Mouse (Mus musculus) thymus, postnatal 36 days (tissue): ENCODE measurements around the gene Qpct.

ENCODE experiments used
- DNase-seq, 2 experiments: peaks; one replicate each; pipeline ENCODE4 v3.0.0; 2022; ENCODE audit warnings: mixed read lengths in 2 of 2

The Qpct gene

GRCm38 (mm10) chr17:79076974-79077847 lies 25.5 kb downstream of the Qpct start:
- DNase-seq: no peak

GRCm38 (mm10) chr17:79077848-79078146 lies 26.1 kb downstream of the Qpct start:
- DNase-seq: no peak

DNA sequence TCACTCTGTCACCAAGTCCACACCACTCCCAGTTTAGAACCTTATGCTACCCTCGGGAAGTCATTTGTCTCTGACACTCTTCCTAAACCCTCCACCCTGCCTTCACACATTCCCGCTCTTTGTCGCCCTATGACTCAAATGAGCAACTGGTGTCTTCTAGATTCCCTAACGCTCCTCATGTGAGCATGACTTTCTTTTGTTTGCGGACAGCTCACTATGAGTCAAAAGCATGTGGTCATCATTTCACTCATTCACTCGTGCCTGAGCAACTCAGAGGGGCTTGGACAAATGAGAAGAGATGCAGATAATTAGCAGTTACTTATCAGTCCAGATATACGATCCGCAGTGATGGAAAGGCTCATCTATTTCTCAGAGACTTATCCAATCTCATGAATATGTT lies 26.5 kb downstream of the Qpct start:
- no peak for DNase-seq

GRCm38 (mm10) chr17:79091710-79092109 lies 40.0 kb downstream of the Qpct start:
- no peak for DNase-seq

DNA sequence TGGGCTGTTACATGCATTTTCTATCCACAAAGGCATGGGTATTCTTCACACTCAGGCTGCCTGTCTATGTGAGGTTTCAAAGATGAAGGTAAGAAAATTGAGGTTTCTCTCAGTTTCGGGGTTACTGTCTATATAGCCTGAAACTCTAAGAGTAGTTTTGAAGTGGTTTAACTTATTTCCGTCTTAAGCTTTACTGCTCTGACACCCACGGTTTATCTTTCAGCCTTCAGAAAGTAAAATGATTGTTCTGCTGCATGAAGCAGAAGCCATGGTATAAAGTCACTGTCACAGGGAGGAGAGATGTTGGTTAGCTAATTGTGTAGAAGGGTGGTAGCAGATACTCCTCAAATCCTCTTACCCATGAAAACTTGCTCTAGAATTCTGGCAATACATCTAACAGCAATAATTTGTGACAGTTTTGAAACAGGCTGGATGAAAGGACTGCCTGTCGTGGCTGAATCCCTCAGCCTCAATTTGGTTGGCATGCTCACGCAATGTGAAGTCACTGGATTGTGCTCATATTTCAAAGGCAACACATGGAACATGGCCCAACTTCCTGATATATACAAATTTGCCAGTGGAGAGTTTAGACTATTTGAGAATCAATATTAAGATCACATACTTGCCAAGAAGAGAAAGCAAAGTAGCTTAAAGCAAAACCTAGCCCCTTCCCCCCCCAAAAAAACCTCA lies 41.7 kb downstream of the Qpct start:
- no peak for DNase-seq

DNA sequence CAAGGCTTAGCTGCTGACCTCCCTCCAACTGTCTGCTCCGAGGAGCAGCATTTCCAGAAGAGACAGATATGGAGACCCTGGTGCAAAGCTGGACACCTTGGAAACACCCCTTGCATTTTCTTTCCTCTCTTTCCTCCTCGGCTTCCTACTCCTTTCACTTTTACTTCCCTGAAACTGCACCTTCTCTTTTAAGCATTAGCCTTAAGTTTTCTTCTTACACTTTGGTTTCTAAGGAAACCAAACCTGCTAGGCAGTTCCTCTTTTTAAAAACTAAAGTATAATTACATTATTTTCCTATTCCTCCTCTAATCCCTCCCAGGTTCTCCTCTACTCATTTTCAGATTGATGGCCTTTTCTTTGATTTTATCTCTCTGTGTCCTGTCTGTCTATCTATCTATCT lies 43.9 kb downstream of the Qpct start:
- no peak for DNase-seq

DNA sequence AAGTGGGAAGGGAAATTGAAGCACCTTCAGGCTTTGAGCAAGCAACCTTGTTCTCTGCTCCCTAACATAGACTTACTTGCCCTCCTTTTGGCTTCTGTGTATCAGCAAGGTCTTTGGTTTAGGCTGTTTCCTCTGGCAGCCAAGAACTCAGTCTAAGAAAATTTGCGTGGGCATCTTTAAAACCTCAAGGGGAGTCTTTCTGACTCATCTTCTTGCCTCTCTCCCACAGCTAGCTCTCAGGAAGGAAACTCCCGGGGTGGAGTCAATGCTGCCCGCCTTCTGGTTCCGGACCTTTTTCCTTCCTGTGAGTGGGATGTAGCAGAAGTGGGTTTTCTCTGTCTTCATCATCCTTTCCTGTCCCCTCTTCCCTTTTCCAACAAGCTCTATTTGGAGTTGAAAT lies 48.2 kb downstream of the Qpct start:
- peak; percentile 37 to 54 for DNase-seq

DNA sequence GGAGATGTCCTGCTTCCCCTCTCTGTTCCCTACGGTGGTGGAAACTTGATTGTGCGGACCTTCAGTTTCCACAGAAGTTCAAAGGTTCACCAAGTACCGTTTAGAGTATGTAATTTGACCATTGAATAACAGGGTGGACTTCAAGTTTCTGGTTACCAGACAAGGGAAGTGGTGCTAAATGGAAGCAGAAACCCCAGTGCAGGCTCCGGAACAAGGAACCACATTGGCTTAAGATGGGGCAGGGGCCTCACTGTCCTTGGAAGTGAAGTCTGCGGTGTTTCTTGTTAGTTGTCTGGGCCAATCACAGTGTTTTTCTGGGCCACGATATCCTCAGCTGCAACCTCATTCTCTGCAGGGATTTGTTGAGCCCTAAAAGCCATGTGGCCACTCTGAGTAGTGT lies 56.5 kb downstream of the Qpct start:
- DNase-seq: no peak

DNA sequence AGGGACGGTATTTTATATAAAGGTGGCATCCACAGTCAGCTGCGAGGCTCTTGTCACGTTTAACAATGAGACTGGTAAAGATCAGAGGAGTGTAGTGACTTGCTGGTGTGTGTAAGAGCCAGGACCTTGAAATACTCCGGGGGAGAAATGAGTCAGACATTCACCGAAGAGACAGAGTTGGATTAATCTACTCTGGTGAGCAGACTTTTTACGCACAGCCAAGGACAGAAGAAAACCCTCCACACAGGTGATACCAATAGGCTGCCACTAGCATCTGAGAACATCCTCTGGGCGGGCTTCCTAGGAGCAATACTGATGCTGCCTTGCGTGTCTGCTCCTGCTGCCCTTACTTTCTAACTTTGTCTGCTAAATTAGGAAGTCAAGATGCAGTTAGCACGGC lies 57.9 kb downstream of the Qpct start:
- DNase-seq: no peak

- DNase-seq: peak in 1 of 2 experiments; percentile 12
Observed at GRCm38 (mm10) chr17:79110936-79111348, 59.2 kb downstream of the Qpct start.

DNA sequence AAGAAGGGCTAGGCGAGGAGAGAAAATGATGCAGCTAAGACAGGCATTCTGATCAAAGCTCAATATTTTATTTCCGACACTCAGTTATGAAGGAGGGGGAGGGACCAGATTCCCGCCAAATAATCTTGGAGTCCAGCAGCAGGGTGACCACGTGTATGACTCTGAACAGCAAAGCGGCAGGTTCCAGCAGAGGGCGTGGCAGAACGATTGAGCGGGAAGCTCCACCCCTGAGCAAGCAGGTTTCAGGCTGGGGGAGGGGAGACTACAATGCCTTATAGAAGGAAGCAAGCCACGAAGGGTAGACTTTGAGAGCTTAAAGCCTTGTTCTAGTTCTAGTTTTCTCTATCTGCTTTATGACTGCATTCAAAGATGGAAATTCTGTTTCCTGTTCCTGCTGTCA lies 63.5 kb downstream of the Qpct start:
- DNase-seq: peak; percentile 10 to 14

GRCm38 (mm10) chr17:79119066-79119465 lies 67.4 kb downstream of the Qpct start:
- no peak for DNase-seq

- DNase-seq: no peak
Observed at GRCm38 (mm10) chr17:79120269-79120668, 68.6 kb downstream of the Qpct start.

- no peak for DNase-seq
Observed at GRCm38 (mm10) chr17:79133740-79134139, 82.0 kb downstream of the Qpct start.

DNA sequence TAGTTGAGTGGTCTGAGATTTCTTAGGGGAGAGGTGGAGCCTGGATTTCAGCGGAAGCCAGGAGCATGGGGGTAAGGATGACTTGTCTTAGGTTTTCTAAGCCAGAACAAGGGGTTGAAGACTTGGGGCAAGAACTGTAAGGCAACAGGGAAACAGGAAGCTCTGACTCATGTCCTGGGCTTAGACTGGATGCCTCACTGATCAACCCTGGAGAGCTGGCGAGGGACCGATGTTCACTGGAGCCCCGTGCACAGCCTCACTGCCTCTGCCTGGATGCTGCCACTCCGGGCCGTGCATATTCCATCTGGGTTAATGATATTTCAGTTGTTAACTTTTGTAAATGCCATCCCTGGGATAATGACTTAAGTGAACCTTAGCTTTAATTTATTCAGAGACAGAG lies 84.1 kb downstream of the Qpct start:
- DNase-seq: no peak

- no peak for DNase-seq
Observed at GRCm38 (mm10) chr17:79136401-79136800, 84.7 kb downstream of the Qpct start.
